Mouse (Mus musculus) kidney, postnatal 14 days (tissue): ENCODE data around the gene Acrbp.
A peak's percentile ranks its signal among the peaks of the same experiment; 100 is the strongest.

ENCODE experiments used
- DNase-seq: peaks from one replicate; pipeline ENCODE4 v3.0.0; 2022; ENCODE audit warnings: mixed read lengths

Acrbp gene

GRCm38 (mm10) chr6:125071896-125072279 is 22.4 kb downstream of the Acrbp start:
- peak; percentile 38 for DNase-seq

DNA sequence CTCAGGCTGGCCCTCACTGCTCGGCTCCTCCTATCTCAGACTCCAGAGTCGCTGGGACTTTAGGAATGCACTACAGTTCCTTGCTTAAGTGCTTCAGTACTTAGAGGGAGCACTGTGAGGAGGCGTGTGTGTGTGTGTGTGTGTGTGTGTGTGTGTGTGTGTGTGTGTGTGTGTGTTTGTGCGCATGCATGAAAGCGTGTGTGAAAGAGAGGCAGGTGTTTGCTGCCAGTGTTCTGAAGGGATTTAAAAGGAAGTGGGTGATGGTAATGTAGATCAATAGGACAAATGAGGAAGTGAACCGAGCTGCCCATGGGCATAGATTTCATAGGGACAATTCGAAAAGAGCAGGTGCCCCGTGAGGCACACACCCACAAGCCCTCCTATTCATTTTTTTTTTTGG is 24.3 kb downstream of the Acrbp start:
- DNase-seq: no peak

- no peak for DNase-seq
Observed at GRCm38 (mm10) chr6:125081394-125081793, 31.9 kb downstream of the Acrbp start.

- peak; percentile 95 for DNase-seq
Observed at GRCm38 (mm10) chr6:125081797-125082560, 32.5 kb downstream of the Acrbp start.

DNA sequence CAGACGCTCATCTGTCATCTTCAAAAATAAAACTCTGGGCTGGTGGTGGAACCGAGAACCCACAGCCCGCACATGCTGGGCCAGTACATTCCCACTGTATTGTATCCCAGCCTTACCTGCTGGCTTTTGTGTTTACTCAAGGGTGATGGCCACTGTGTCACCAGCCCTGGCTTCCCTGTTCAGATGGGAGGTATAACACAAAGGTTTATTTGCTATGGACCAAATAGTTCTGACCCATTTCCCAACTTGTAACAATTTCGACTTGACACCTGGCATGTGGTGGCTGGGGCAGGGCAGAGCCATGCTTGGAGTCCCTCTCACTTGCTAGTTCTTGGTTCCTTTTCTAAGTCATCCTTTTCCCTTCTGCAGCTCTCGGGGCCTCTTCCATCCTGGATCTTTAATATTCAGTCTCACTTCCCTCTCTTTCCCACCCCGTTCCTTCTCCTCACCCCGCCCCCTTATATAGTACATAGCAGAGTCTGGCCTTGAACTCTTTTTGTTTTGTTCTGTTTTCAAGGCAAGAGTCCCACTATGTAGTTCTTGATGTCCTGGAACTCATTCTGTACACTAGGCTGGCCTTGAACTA is 33.4 kb downstream of the Acrbp start:
- DNase-seq: no peak

GRCm38 (mm10) chr6:125084424-125084823 is 34.9 kb downstream of the Acrbp start:
- peak; percentile 79 for DNase-seq

GRCm38 (mm10) chr6:125087937-125088336 is 38.4 kb downstream of the Acrbp start:
- no peak for DNase-seq

- peak; percentile 92 for DNase-seq
Observed at GRCm38 (mm10) chr6:125088561-125089321, 39.3 kb downstream of the Acrbp start.

GRCm38 (mm10) chr6:125089521-125090321 is 40.2 kb downstream of the Acrbp start:
- DNase-seq: peak; percentile 92

DNA sequence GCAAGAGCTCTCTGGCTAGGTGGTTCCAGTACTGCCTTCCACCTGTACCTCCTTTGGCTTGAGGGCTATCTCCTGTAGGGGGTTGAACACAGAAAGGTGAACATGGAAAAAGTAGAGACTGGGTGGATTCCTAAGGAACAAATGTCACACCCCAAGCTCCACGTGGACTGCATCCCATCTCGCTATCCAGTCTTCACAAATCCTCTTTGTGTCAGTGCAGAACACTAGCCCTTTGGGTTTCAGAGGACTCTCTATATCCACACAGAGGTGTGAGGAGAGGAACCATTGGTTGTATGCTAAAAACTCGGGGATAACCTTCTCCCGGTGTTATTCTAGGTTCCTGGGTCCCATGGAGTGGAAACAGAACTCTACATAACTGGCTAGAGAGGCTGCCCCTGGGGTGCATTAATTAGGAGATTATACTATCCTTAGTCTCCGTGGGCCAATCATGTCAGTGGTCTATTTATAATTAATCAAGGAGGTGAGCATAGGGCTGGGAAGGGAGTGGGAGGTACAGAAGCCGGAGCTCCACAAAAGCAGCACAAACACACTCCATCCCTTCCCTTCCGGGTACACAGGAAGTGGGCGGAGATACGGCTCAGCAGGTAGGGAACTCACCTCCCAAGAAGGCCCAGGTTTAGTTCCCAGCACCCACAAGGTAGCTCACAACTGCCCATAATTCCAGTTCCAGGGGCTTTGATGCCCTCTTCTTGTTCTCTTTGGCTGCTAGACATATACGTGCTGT is 41.0 kb downstream of the Acrbp start:
- no peak for DNase-seq

DNA sequence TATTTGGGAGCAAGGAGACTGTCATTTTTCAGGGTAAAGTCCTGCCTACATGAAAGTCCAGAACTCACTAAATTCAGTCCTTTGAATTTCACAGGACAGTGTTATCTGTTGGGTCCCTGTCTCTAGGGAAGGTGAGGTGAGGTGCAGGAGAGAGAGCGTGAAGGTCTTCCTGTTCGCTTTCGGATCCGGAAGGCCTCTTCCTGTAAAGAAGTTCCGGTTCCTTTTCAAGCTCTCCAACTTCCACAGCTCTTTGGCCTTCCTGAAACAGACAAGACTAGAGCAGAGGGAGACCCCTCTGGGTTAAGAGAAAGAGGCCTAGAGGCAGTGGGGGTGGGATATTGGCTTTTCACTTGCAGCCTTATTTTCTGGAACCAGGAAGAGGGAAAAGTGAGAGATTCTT is 42.9 kb downstream of the Acrbp start:
- no peak for DNase-seq

GRCm38 (mm10) chr6:125094843-125095242 is 45.4 kb downstream of the Acrbp start:
- DNase-seq: no peak

GRCm38 (mm10) chr6:125095391-125096278 is 46.1 kb downstream of the Acrbp start, which contains the start of gene Chd4:
Gene Chd4 (plus strand): TSS chr6:125095981.
- DNase-seq: peak; percentile 97

- no peak for DNase-seq
Observed at GRCm38 (mm10) chr6:125096279-125096596, 46.7 kb downstream of the Acrbp start.

GRCm38 (mm10) chr6:125096597-125097345 is 47.3 kb downstream of the Acrbp start:
- DNase-seq: peak; percentile 84

DNA sequence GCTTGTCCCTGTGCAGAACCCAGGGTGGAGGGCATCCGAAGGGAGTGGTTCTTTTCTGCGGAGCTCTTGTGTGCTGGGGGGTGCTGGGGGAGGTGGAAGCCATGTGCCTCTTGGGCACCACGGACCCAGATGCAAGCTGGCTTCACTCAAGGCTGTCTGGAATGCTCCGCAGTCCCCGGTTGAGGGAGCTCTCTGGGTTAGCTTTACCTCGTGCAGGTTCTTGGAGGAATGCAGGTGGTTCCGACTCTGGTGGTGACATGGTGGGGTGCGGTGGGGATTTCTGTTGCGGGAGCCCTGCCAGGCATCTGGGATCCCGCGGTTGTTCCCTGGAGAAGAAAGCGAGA is 47.8 kb downstream of the Acrbp start:
- DNase-seq: no peak

DNA sequence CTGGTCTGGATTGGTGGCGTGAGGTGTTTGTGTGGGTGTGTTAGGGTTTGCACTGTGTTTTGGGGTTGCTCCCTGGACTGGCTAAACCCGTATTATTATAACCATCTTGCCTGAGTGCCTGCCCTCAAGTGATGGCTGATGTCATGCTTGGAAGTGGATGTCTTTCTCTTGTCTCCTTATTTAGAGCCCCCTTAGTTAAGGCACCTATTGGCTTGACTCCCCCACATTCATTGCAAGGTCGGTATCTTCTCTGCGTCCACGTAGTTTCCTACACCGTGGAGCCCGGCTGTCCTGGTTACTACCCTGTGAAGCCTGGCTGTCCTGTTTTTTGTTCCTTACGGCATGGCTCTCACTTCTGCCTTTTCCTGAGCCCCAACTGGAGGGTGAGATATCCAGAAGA is 48.5 kb downstream of the Acrbp start:
- no peak for DNase-seq

- DNase-seq: no peak
Observed at GRCm38 (mm10) chr6:125098513-125098912, 49.0 kb downstream of the Acrbp start.

- peak; percentile 59 for DNase-seq
Observed at GRCm38 (mm10) chr6:125099421-125099971, 50.0 kb downstream of the Acrbp start.

- DNase-seq: no peak
Observed at GRCm38 (mm10) chr6:125101444-125101843, 52.0 kb downstream of the Acrbp start.
